Mouse (Mus musculus) forebrain, postnatal 0 days (tissue): ENCODE data around the gene Trpv2. TPM values are rescaled to one million over a fixed set of nuclear protein-coding genes. Genes with fewer than 3 reads are reported as not detected.

Experiments used
- ATAC-seq: fragments of 200-750 bp; cut with Nextera tagmentation; 2 replicates; pipeline ENCODE4 v1.8.0; 2017; ENCODE audit warnings: mild to moderate bottlenecking, moderate library complexity
- DNase-seq: peaks from one replicate; pipeline ENCODE4 v3.0.0-alpha.2; 2015
- H3K27ac ChIP-seq: fragments of 300-500 bp; sonication (generic); 2 replicates; pipeline ENCODE4 v1.5.1; 2014; ENCODE audit warnings: low read depth, mild to moderate bottlenecking, antibody characterized with exemption, low read length, moderate library complexity, mixed read lengths
- H3K27me3 ChIP-seq: fragments of 300-500 bp; sonication (generic); 2 replicates; pipeline ENCODE4 v1.6.1; 2014; ENCODE audit warnings: mild to moderate bottlenecking, low read length, mixed read lengths; ENCODE audit not compliant: insufficient read depth
- H3K36me3 ChIP-seq: fragments of 300-500 bp; sonication (generic); 2 replicates; pipeline ENCODE4 v1.6.1; 2014; ENCODE audit warnings: mild to moderate bottlenecking, moderate library complexity; ENCODE audit not compliant: insufficient read depth
- H3K4me1 ChIP-seq: fragments of 300-500 bp; sonication (generic); 2 replicates; pipeline ENCODE4 v1.6.1; 2014; ENCODE audit warnings: antibody characterized with exemption; ENCODE audit not compliant: insufficient read depth
- H3K4me2 ChIP-seq: fragments of 300-500 bp; sonication (generic); 2 replicates; pipeline ENCODE4 v1.6.1; 2014; ENCODE audit warnings: low read depth, mild to moderate bottlenecking, moderate library complexity
- H3K4me3 ChIP-seq: fragments of 300-500 bp; sonication (generic); 2 replicates; pipeline ENCODE4 v1.5.1; 2014; ENCODE audit warnings: low read depth, low read length, mixed read lengths
- H3K9ac ChIP-seq: fragments of 300-500 bp; sonication (generic); 2 replicates; pipeline ENCODE4 v1.6.1; 2014; ENCODE audit warnings: mild to moderate bottlenecking
- H3K9me3 ChIP-seq: fragments of 300-500 bp; sonication (generic); 2 replicates; pipeline ENCODE4 v1.6.1; 2016; ENCODE audit warnings: low read length
- CTCF ChIP-seq: sonication (generic); IDR thresholded peaks from 2 replicates; pipeline ENCODE4 v1.5.1; 2016; ENCODE audit warnings: antibody characterized with exemption, control low read depth, low read depth
- WGBS: fragments of 180-500 bp; shearing (Covaris S2); extraction: QIAGEN DNeasy Blood & Tissue Kit; methylation state at CpG from one replicate; pipeline ENCODE4 v1.1.7; 2014; 5-methylcytosine and 5-hydroxymethylcytosine counted together
- polyA plus RNA-seq: library from polyadenylated mRNA; unstranded; fragments of >200 nt; fragmentation: Nextera tagmentation; extraction: Ambion mirVana; gene quantifications from 2 replicates; pipeline ENCODE4 v1.2.1, GENCODE M21; 2015
- total RNA-seq: library from RNA; depleted of rRNA; stranded (reverse); fragments of >200 nt; gene quantifications from 2 replicates; pipeline ENCODE4 v1.2.3, GENCODE M21; 2014

Gene Trpv2
- total and polyA plus RNA-seq, 2 experiments from 2014 or later: 26.2 to 46.6 TPM

GRCm38 (mm10) chr11:62604123-62604706 is 29.9 kb downstream of the Trpv2 start:
- peak overlapping the region; percentile 29; the same call in 1 of the 2 replicates for H3K27ac ChIP-seq
- peaks cover 50% of the 10 kb centered on the region for H3K36me3 ChIP-seq
- H3K4me1 ChIP-seq: peaks cover 26% of the 10 kb centered on the region
- peak overlapping the region; percentile 77 for H3K4me3 ChIP-seq
- no peaks in the 10 kb centered on the region for H3K27me3 ChIP-seq
- no peaks in the 10 kb centered on the region for H3K9me3 ChIP-seq
- peak overlapping the region; percentile 60 for H3K4me2 ChIP-seq
- WGBS: 14% methylated on average over 5 of the region's 5 CpGs
- TF ChIP-seq CTCF: no peak
- DNase-seq: no peak
- ATAC-seq: no peak
- peak overlapping the region; percentile 93 for H3K9ac ChIP-seq

- WGBS: 14% methylated on average over 3 of the region's 3 CpGs
- H3K36me3 ChIP-seq: peaks cover 52% of the 10 kb centered on the region
- no peak for ATAC-seq
These were observed 30.8 kb downstream of the Trpv2 start for GRCm38 (mm10) chr11:62604886-62605618.

GRCm38 (mm10) chr11:62605619-62606298 is 31.5 kb downstream of the Trpv2 start:
- no peak for TF ChIP-seq CTCF
- peaks cover 26% of the 10 kb centered on the region for H3K4me1 ChIP-seq
- H3K27me3 ChIP-seq: no peaks in the 10 kb centered on the region
- H3K4me2 ChIP-seq: peak overlapping the region; percentile 60
- ATAC-seq (no peak), DNase-seq (no peak)
- H3K27ac ChIP-seq: peak overlapping the region; percentile 45
- H3K4me3 ChIP-seq: no peak overlapping the region
- H3K9me3 ChIP-seq: no peaks in the 10 kb centered on the region
- peaks cover 52% of the 10 kb centered on the region for H3K36me3 ChIP-seq
- peak overlapping the region; percentile 35 for H3K9ac ChIP-seq
- 42% methylated on average over 10 of the region's 10 CpGs for WGBS

More at GRCm38 (mm10) chr11:62604886-62605618, 30.8 kb downstream of the Trpv2 start:
- Histone ChIP-seq H3K4me3 (0 out of 2 replicates have a peak overlapping the region, but pooled peaks have one; percentile 4), H3K4me1 (peaks cover 26% of the 10 kb centered on the region), H3K4me2 (peak overlapping the region; percentile 60), H3K9me3 (no peaks in the 10 kb centered on the region), H3K9ac (peak overlapping the region; percentile 93; the same call in 1 of the 2 replicates), H3K27ac (no peak overlapping the region), H3K27me3 (no peaks in the 10 kb centered on the region)
- no peak for TF ChIP-seq CTCF
- DNase-seq: no peak

GRCm38 (mm10) chr11:62606299-62607169 is 32.2 kb downstream of the Trpv2 start:
- no peaks in the 10 kb centered on the region for H3K9me3 ChIP-seq
- peak overlapping the region; percentile 57 for H3K27ac ChIP-seq
- no peak overlapping the region for H3K4me3 ChIP-seq
- 59% methylated on average over 10 of the region's 10 CpGs for WGBS
- ATAC-seq (no peak), DNase-seq (no peak)
- H3K36me3 ChIP-seq: peaks cover 52% of the 10 kb centered on the region
- TF ChIP-seq CTCF: no peak
- H3K27me3 ChIP-seq: no peaks in the 10 kb centered on the region
- H3K4me2 ChIP-seq: no peak overlapping the region
- H3K4me1 ChIP-seq: peaks cover 26% of the 10 kb centered on the region
- no peak overlapping the region for H3K9ac ChIP-seq

- Histone ChIP-seq H3K9ac (no peak overlapping the region), H3K4me2 (no peak overlapping the region), H3K4me1 (peaks cover 22% of the 10 kb centered on the region), H3K27me3 (no peaks in the 10 kb centered on the region), H3K9me3 (no peaks in the 10 kb centered on the region), H3K36me3 (peaks cover 52% of the 10 kb centered on the region), H3K4me3 (no peak overlapping the region), H3K27ac (no peak overlapping the region; the same call in none of the 2 replicates)
- no peak for TF ChIP-seq CTCF
- DNase-seq (no peak), ATAC-seq (no peak)
- 50% methylated on average over 10 of the region's 10 CpGs for WGBS
These were observed 33.1 kb downstream of the Trpv2 start for GRCm38 (mm10) chr11:62607170-62607951.

- DNase-seq (no peak), ATAC-seq (no peak)
- no peaks in the 10 kb centered on the region for H3K27me3 ChIP-seq
- no peak overlapping the region; the same call in 1 of the 2 replicates for H3K27ac ChIP-seq
- H3K4me3 ChIP-seq: no peak overlapping the region
- H3K4me2 ChIP-seq: no peak overlapping the region
- H3K9me3 ChIP-seq: no peaks in the 10 kb centered on the region
- TF ChIP-seq CTCF: no peak
- peaks cover 22% of the 10 kb centered on the region for H3K4me1 ChIP-seq
- H3K9ac ChIP-seq: no peak overlapping the region
- WGBS: 79% methylated on average over 1 of the region's 1 CpGs
- H3K36me3 ChIP-seq: peaks cover 52% of the 10 kb centered on the region
These were observed 33.6 kb downstream of the Trpv2 start for GRCm38 (mm10) chr11:62607952-62608201.
